ENCODE assay signal across 9 mouse cellular contexts in the genomic region with DNA sequence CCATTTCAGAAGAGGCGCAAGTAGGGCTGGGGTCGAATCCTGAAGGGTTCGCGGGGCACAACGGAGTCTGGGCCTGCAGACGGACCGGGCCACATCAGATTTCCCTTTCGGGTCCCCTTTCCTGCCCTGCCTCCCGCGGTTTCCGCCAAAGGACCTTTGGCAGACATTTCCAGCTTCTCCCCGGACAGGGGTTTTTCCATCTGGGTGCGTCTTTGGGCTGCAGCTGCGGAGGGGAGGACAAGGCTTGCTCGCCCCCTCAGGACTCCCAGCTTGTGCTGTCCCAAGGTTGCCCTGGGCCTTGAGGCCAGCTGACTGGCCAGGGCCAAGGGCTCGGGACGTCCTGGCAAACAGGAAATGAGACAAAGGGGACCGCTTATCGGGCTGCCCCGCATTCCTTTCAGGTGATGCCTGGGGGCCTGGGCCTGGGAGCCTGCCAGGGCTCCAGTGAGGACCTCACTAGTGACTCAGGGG. TPM values are rescaled to one million over a fixed set of nuclear protein-coding genes. Genes with fewer than 3 reads are reported as not detected.
DNase-seq lines count a peak whose midpoint lies in the region; ATAC-seq and TF ChIP-seq lines count a peak whose summit lies in the region.
"Had no signal": no experiment of that assay in that cellular context is flagged by ENCODE, and none has a peak within 500 bp of the region (broad histone marks: within the 10 kb centered on the region; RNA-seq: fewer than 3 reads in every experiment).

No protein-coding gene starts in this region.

- no peaks in the 10 kb centered on the region for H3K27me3 ChIP-seq in intestine, embryonic 15.5 days (replicated peaks)
- peaks cover 27% of the 10 kb centered on the region for H3K27me3 ChIP-seq in liver, embryonic 16.5 days (ENCODE audit: control insufficient read depth, insufficient read depth, low read depth, low read length)
- no peaks in the 10 kb centered on the region for H3K27me3 ChIP-seq in small intestine, adult 2 months (ENCODE audit: control insufficient read depth, insufficient read depth, low read length)

- no peaks in the 10 kb centered on the region for H3K36me3 ChIP-seq in intestine, embryonic 15.5 days
- peaks cover 3% of the 10 kb centered on the region; the same call in 1 of the 2 replicates for H3K36me3 ChIP-seq in liver, embryonic 16.5 days (ENCODE audit: control insufficient read depth, insufficient read depth)
- H3K36me3 ChIP-seq in small intestine, adult 2 months (ENCODE audit: control insufficient read depth, insufficient read depth, low read length): peaks cover 12% of the 10 kb centered on the region

- peak; percentile 6; the same call in 1 of the 2 replicates for ATAC-seq in intestine, embryonic 15.5 days
- ATAC-seq in liver, embryonic 16.5 days (ENCODE audit: low read depth): no peak

- H3K4me3 ChIP-seq in intestine, embryonic 15.5 days (replicated peaks): peak overlapping the region; percentile 7; the same call in 1 of the 2 replicates
- H3K4me3 ChIP-seq in liver, embryonic 16.5 days (ENCODE audit: low read depth, low read length): no peak overlapping the region
- H3K4me3 ChIP-seq in small intestine, adult 2 months (ENCODE audit: low read depth, low read length): peak overlapping the region; percentile 31
- H3K4me3 ChIP-seq: erythroblast, embryonic 14.5 days had no signal

- H3K9me3 ChIP-seq in intestine, embryonic 15.5 days: no peaks in the 10 kb centered on the region
- no peaks in the 10 kb centered on the region for H3K9me3 ChIP-seq in liver, embryonic 16.5 days (replicated peaks; ENCODE audit: control insufficient read depth, low read length)

- 0 out of 2 replicates have a peak overlapping the region, but pooled peaks have one; percentile 35 for H3K9ac ChIP-seq in intestine, embryonic 15.5 days
- H3K9ac ChIP-seq in liver, embryonic 16.5 days (ENCODE audit: low read depth, low read length): no peak overlapping the region

- 0 out of 2 replicates have a peak overlapping the region, but pooled peaks have one; percentile 0 for H3K27ac ChIP-seq in intestine, embryonic 15.5 days
- no peak overlapping the region for H3K27ac ChIP-seq in liver, embryonic 16.5 days (ENCODE audit: low read length)
- H3K27ac ChIP-seq in small intestine, adult 2 months (ENCODE audit: insufficient read depth, low read depth, low read length): no peak overlapping the region

- peak; percentile 41 for DNase-seq in ovary, adult 18-20 months (ENCODE audit: low spot score)
- DNase-seq in ovary, postnatal 14 days (ENCODE audit: low spot score): no peak
- peak; percentile 99 for DNase-seq in heart, adult 11 months
- no peak for DNase-seq in frontal cortex, postnatal 10 days (ENCODE audit: low spot score in 2 of 2)
- DNase-seq in thymus, postnatal 25 days: no peak

- WGBS in intestine, embryonic 15.5 days: 6% methylated on average over 20 of the region's 20 CpGs
- 5% methylated on average over 20 of the region's 20 CpGs for WGBS in liver, embryonic 16.5 days (ENCODE audit: insufficient replicate concordance)
- WGBS in small intestine, adult 2 months: 52% methylated on average over 20 of the region's 20 CpGs

- H3K4me2 ChIP-seq in intestine, embryonic 15.5 days (replicated peaks): peak overlapping the region; percentile 54
- H3K4me2 ChIP-seq in liver, embryonic 16.5 days (ENCODE audit: low read depth, low read length): peak overlapping the region; percentile 15

- TF ChIP-seq CTCF in small intestine, adult 2 months (IDR thresholded peaks at IDR 0.05; ENCODE audit: extremely low read depth, insufficient read length, insufficient replicate concordance, low read depth, low read length): no peak

- no peak for TF ChIP-seq POLR2A in small intestine, adult 2 months (IDR thresholded peaks at IDR 0.05; ENCODE audit: low read depth, low read length)

- H3K4me1 ChIP-seq in intestine, embryonic 15.5 days (replicated peaks): peaks cover 32% of the 10 kb centered on the region
- H3K4me1 ChIP-seq in liver, embryonic 16.5 days (ENCODE audit: control insufficient read depth, low read depth, low read length): no peaks in the 10 kb centered on the region; the same call in 1 of the 2 replicates
- H3K4me1 ChIP-seq in small intestine, adult 2 months (ENCODE audit: control insufficient read depth, insufficient read depth, insufficient read length, low read length): peaks cover 11% of the 10 kb centered on the region

RNA-seq across cellular contexts. Expression of a gene that starts 11.5 kb away (rescaled TPM):
- 65.6 and 72.9 TPM in 2 replicates for polyA plus RNA-seq in intestine, embryonic 15.5 days (2015; fragmentation: Nextera tagmentation; extraction: Ambion mirVana)
- 35.0 and 37.8 TPM in 2 replicates for polyA plus RNA-seq in liver, embryonic 16.5 days (2015; fragmentation: Nextera tagmentation; extraction: Ambion mirVana)
- 106 and 109 TPM in 2 replicates for polyA plus RNA-seq in small intestine, adult 2 months (2012; rRNA removed)

RNA-seq across cellular contexts. Expression of a gene that starts 24.3 kb away (rescaled TPM):
- 0.24 and 0.37 TPM in 2 replicates for polyA plus RNA-seq in intestine, embryonic 15.5 days (2015; fragmentation: Nextera tagmentation; extraction: Ambion mirVana)
- polyA plus RNA-seq in liver, embryonic 16.5 days (2015; fragmentation: Nextera tagmentation; extraction: Ambion mirVana): 0.06 TPM in 1 of 2 replicates, not detected in the other
- 3.3 and 3.8 TPM in 2 replicates for polyA plus RNA-seq in small intestine, adult 2 months (2012; rRNA removed)
- polyA plus RNA-seq: erythroblast, embryonic 14.5 days had no signal

RNA-seq across cellular contexts. Expression of a gene that starts 58.8 kb away (rescaled TPM):
- not detected in 2 replicates for polyA plus RNA-seq in intestine, embryonic 15.5 days (2015; fragmentation: Nextera tagmentation; extraction: Ambion mirVana)
- not detected in 2 replicates for polyA plus RNA-seq in liver, embryonic 16.5 days (2015; fragmentation: Nextera tagmentation; extraction: Ambion mirVana)
- polyA plus RNA-seq in small intestine, adult 2 months (2012; rRNA removed): not detected in 2 replicates
- polyA plus RNA-seq: erythroblast, embryonic 14.5 days had no signal

Comparison
In these comparisons a context has a peak if more than half of its experiments do, and no peak if none do; other contexts are left out.
1. DNase-seq: peak in ovary, adult 18-20 months (single experiment) and heart, adult 11 months (single experiment); none in ovary, postnatal 14 days (single experiment), frontal cortex, postnatal 10 days (0 of 2) and thymus, postnatal 25 days (single experiment).